Mouse (Mus musculus): Measurements from ENCODE around the gene Rpl22. TPM values are rescaled to one million over a fixed set of nuclear protein-coding genes. Genes with fewer than 3 reads are reported as not detected.

Gene Rpl22
- polyA plus RNA-seq, 1 experiment: 1,836 TPM

DNA sequence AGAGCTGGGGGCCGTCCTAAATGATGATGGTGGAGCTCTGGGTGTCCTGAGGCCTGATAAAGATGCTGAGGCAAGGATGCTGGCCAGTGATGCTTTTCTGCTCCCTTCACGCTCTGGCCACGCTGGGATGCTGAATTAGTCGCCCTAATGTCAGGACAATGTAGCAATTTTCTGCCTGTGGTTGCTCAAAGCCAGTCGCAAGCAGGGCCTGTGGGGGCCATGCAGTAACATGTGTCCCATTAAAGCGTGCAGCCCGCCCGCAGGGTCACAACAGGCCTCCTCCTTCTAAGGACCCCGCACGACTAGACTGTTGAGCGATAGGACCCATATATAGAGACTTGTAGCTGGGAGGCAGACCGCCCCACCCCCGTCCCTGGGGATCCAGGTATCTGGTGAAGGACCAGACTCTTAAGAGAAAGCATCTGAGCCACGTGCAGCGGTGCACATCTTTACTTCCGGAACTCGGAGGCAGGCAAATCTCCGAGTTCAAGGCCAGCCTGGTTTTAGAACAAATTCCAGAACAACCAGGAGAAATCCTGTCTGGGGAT is 37.1 kb upstream of the Rpl22 start:
- no peaks in the 10 kb centered on the region for H3K36me3 ChIP-seq (ENCODE audit: control insufficient read depth, insufficient read depth)
- TF ChIP-seq CTCF (IDR thresholded peaks at IDR 0.05; ENCODE audit: control insufficient read depth, insufficient read depth, insufficient read length) (no peak), MAX (IDR thresholded peaks at IDR 0.05) (no peak), MYOD1 (IDR thresholded peaks at IDR 0.05; ENCODE audit: control insufficient read depth, insufficient read length, low read depth) (no peak), CEBPB (IDR thresholded peaks at IDR 0.05; ENCODE audit: low read depth) (no peak), USF1 (IDR thresholded peaks at IDR 0.05; ENCODE audit: low read depth) (no peak), FOSL1 (IDR thresholded peaks at IDR 0.05; ENCODE audit: insufficient read depth, low read length, poor library complexity, severe bottlenecking) (no peak), MYOG (IDR thresholded peaks at IDR 0.05; ENCODE audit: control insufficient read depth, extremely low read depth, insufficient read length) (no peak)
- H3K79me2 ChIP-seq (ENCODE audit: control insufficient read depth, insufficient read depth): no peaks in the 10 kb centered on the region
- H3K4me3 ChIP-seq (ENCODE audit: insufficient read depth, poor library complexity, severe bottlenecking): no peak overlapping the region
- H3ac ChIP-seq (ENCODE audit: control insufficient read depth, insufficient read length, low read depth): no peak overlapping the region
- H3K27me3 ChIP-seq (ENCODE audit: control insufficient read depth, insufficient read depth, insufficient read length): peaks cover 52% of the 10 kb centered on the region
- H3K79me3 ChIP-seq (ENCODE audit: low read depth): no peaks in the 10 kb centered on the region

DNA sequence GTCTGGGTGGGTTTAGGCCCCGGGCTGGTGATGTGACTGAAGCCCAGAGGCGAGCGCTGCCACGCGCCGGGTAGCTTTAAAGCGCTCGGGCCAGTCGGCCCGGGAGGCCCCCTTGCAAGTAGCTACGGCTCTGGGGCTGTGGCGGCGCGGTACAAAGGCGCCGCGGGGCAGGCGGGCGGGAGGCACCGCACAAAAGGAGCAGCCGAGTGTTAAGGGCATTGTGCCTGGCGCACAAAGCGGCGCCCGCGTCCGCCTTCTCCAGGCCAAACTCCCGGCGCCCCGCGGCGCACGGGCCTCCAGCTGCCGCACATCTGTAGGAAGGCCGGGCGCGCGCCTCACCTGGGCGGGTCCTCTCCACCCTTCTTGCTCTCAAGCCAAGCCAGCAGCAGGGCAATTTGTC is 35.2 kb upstream of the Rpl22 start:
- TF ChIP-seq CTCF (IDR thresholded peaks at IDR 0.05; ENCODE audit: control insufficient read depth, insufficient read depth, insufficient read length) (no peak), MYOD1 (IDR thresholded peaks at IDR 0.05; ENCODE audit: control insufficient read depth, insufficient read length, low read depth) (no peak), MYOG (IDR thresholded peaks at IDR 0.05; ENCODE audit: control insufficient read depth, extremely low read depth, insufficient read length) (no peak), MAX (IDR thresholded peaks at IDR 0.05) (no peak), FOSL1 (IDR thresholded peaks at IDR 0.05; ENCODE audit: insufficient read depth, low read length, poor library complexity, severe bottlenecking) (no peak), USF1 (IDR thresholded peaks at IDR 0.05; ENCODE audit: low read depth) (no peak), CEBPB (IDR thresholded peaks at IDR 0.05; ENCODE audit: low read depth) (no peak)
- peaks cover 53% of the 10 kb centered on the region for H3K27me3 ChIP-seq (ENCODE audit: control insufficient read depth, insufficient read depth, insufficient read length)
- no peak overlapping the region for H3ac ChIP-seq (ENCODE audit: control insufficient read depth, insufficient read length, low read depth)
- no peak overlapping the region for H3K4me3 ChIP-seq (ENCODE audit: insufficient read depth, poor library complexity, severe bottlenecking)
- no peaks in the 10 kb centered on the region for H3K79me3 ChIP-seq (ENCODE audit: low read depth)
- H3K79me2 ChIP-seq (ENCODE audit: control insufficient read depth, insufficient read depth): no peaks in the 10 kb centered on the region
- H3K36me3 ChIP-seq (ENCODE audit: control insufficient read depth, insufficient read depth): no peaks in the 10 kb centered on the region

DNA sequence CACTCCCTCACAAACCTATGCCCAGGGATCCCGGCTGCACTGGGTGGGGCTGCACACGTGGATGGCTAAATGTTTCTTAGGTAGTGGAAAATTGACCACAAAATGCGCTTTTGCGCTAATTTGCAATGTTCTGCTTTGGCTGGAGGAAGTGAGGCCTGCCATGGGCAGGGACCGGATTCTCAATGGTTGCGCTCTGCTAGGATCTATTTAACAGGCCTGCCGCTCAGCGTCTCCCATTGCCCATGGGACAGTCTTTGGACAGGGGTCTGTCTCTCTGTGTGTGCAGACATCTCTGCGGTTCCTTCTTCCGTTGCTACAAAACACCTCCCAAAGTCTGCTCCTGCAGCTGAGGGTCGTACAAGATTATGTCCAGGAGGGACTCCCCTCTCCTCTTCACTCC is 34.6 kb upstream of the Rpl22 start:
- H3K79me3 ChIP-seq (ENCODE audit: low read depth): no peaks in the 10 kb centered on the region
- no peaks in the 10 kb centered on the region for H3K79me2 ChIP-seq (ENCODE audit: control insufficient read depth, insufficient read depth)
- TF ChIP-seq MYOD1 (IDR thresholded peaks at IDR 0.05; ENCODE audit: control insufficient read depth, insufficient read length, low read depth): no peak
- no peak for TF ChIP-seq MAX (IDR thresholded peaks at IDR 0.05)
- TF ChIP-seq FOSL1 (IDR thresholded peaks at IDR 0.05; ENCODE audit: insufficient read depth, low read length, poor library complexity, severe bottlenecking): no peak
- no peak for TF ChIP-seq USF1 (IDR thresholded peaks at IDR 0.05; ENCODE audit: low read depth)
- TF ChIP-seq CTCF (IDR thresholded peaks at IDR 0.05; ENCODE audit: control insufficient read depth, insufficient read depth, insufficient read length): no peak
- no peak for TF ChIP-seq CEBPB (IDR thresholded peaks at IDR 0.05; ENCODE audit: low read depth)
- TF ChIP-seq MYOG (IDR thresholded peaks at IDR 0.05; ENCODE audit: control insufficient read depth, extremely low read depth, insufficient read length): no peak
- no peak overlapping the region for H3K4me3 ChIP-seq (ENCODE audit: insufficient read depth, poor library complexity, severe bottlenecking)
- peaks cover 53% of the 10 kb centered on the region for H3K27me3 ChIP-seq (ENCODE audit: control insufficient read depth, insufficient read depth, insufficient read length)
- no peaks in the 10 kb centered on the region for H3K36me3 ChIP-seq (ENCODE audit: control insufficient read depth, insufficient read depth)
- no peak overlapping the region for H3ac ChIP-seq (ENCODE audit: control insufficient read depth, insufficient read length, low read depth)

DNA sequence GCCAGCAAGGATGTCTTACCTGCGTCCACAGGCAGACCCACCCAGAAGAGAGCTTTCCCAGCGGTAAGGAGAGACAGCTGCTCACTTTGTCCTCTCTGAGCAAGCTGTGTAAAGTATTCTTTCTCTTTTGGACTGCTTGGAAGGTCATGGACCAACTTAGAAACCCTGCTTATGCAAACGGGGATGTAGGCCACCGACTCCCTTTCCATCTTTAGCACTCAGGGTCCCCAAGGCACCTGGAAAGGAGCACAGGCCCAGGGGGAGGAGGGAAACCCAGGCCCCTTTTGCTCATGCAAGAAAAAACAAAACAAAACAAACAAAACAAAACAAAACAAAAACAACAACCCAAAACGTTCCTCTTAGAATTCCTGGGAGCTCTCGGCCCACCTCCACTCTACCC is 34.0 kb upstream of the Rpl22 start, which contains the start of gene Hes3:
Gene Hes3 (minus strand): TSS at position 101 of the 400 bp plus-strand sequence.
- no peaks in the 10 kb centered on the region for H3K79me2 ChIP-seq (ENCODE audit: control insufficient read depth, insufficient read depth)
- H3K27me3 ChIP-seq (ENCODE audit: control insufficient read depth, insufficient read depth, insufficient read length): peaks cover 48% of the 10 kb centered on the region
- no peak for TF ChIP-seq MAX (IDR thresholded peaks at IDR 0.05)
- TF ChIP-seq USF1 (IDR thresholded peaks at IDR 0.05; ENCODE audit: low read depth): no peak
- no peak for TF ChIP-seq FOSL1 (IDR thresholded peaks at IDR 0.05; ENCODE audit: insufficient read depth, low read length, poor library complexity, severe bottlenecking)
- no peak for TF ChIP-seq CTCF (IDR thresholded peaks at IDR 0.05; ENCODE audit: control insufficient read depth, insufficient read depth, insufficient read length)
- TF ChIP-seq MYOG (IDR thresholded peaks at IDR 0.05; ENCODE audit: control insufficient read depth, extremely low read depth, insufficient read length): no peak
- no peak for TF ChIP-seq MYOD1 (IDR thresholded peaks at IDR 0.05; ENCODE audit: control insufficient read depth, insufficient read length, low read depth)
- no peak for TF ChIP-seq CEBPB (IDR thresholded peaks at IDR 0.05; ENCODE audit: low read depth)
- H3K4me3 ChIP-seq (ENCODE audit: insufficient read depth, poor library complexity, severe bottlenecking): no peak within 1 kb of the TSS
- no peak within 1 kb of the TSS for H3ac ChIP-seq (ENCODE audit: control insufficient read depth, insufficient read length, low read depth)
- H3K79me3 ChIP-seq (ENCODE audit: low read depth): no peaks in the 10 kb centered on the region
- H3K36me3 ChIP-seq (ENCODE audit: control insufficient read depth, insufficient read depth): no peaks in the 10 kb centered on the region

DNA sequence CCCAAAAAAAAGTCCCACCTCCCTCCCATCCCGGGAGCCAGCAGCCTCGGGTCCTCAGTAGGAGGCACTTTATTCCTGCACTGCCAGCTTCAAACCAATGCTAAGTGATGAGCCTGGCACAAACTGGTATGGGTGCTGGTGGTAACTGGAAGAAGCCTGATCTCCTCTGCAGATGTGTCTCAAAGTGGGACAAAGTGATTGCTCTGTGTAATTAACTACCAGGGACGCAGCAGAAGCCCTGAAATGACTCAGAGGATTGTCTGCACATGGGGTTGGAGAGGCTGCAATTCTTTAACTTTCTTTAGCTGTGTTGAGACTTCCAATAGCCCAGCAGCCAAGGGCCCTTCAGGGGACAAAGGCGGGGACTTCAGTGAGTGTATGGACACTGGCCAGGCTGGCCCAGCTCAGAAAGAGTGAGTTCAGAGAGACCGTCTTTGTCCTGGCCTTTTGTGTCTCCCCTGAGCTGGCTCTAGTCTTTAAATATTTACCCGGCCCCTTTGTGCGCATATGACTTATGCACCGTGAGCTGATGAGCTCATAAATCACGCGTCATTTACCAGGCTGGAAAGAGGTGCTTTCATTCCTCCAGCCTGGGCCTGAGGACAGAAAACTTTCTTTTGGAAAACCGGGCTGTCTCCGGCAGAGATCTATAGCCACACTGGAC is 33.3 kb upstream of the Rpl22 start:
- Histone ChIP-seq H3K27me3 (ENCODE audit: control insufficient read depth, insufficient read depth, insufficient read length) (peaks cover 47% of the 10 kb centered on the region), H3K4me3 (ENCODE audit: insufficient read depth, poor library complexity, severe bottlenecking) (no peak overlapping the region), H3K36me3 (ENCODE audit: control insufficient read depth, insufficient read depth) (no peaks in the 10 kb centered on the region), H3K79me3 (ENCODE audit: low read depth) (no peaks in the 10 kb centered on the region), H3ac (ENCODE audit: control insufficient read depth, insufficient read length, low read depth) (no peak overlapping the region), H3K79me2 (ENCODE audit: control insufficient read depth, insufficient read depth) (no peaks in the 10 kb centered on the region)
- no peak for TF ChIP-seq USF1 (IDR thresholded peaks at IDR 0.05; ENCODE audit: low read depth)
- TF ChIP-seq CTCF (IDR thresholded peaks at IDR 0.05; ENCODE audit: control insufficient read depth, insufficient read depth, insufficient read length): no peak
- TF ChIP-seq CEBPB (IDR thresholded peaks at IDR 0.05; ENCODE audit: low read depth): no peak
- no peak for TF ChIP-seq MYOD1 (IDR thresholded peaks at IDR 0.05; ENCODE audit: control insufficient read depth, insufficient read length, low read depth)
- TF ChIP-seq MYOG (IDR thresholded peaks at IDR 0.05; ENCODE audit: control insufficient read depth, extremely low read depth, insufficient read length): no peak
- no peak for TF ChIP-seq MAX (IDR thresholded peaks at IDR 0.05)
- no peak for TF ChIP-seq FOSL1 (IDR thresholded peaks at IDR 0.05; ENCODE audit: insufficient read depth, low read length, poor library complexity, severe bottlenecking)
